Mouse (Mus musculus) urinary bladder, postnatal 36 days (tissue): ENCODE results near the gene Sytl3.

Source experiments
- DNase-seq, 2 experiments: peaks; one replicate each; pipeline ENCODE4 v3.0.0; 2022; ENCODE audit warnings: low spot score in 2 of 2, mixed read lengths in 1 of 2

Sytl3 gene

GRCm38 (mm10) chr17:6736306-6737272, 77.7 kb downstream of the Sytl3 start:
- DNase-seq, result no peak

- DNase-seq, result no peak
Measured at GRCm38 (mm10) chr17:6737273-6737997, 78.5 kb downstream of the Sytl3 start.

- no peak for DNase-seq
Measured at GRCm38 (mm10) chr17:6738836-6739235, 79.9 kb downstream of the Sytl3 start.

GRCm38 (mm10) chr17:6739266-6739665, 80.4 kb downstream of the Sytl3 start:
- no peak for DNase-seq

GRCm38 (mm10) chr17:6739756-6740155, 80.9 kb downstream of the Sytl3 start:
- DNase-seq, result no peak

- DNase-seq, result no peak
Measured at GRCm38 (mm10) chr17:6740331-6741170, 81.7 kb downstream of the Sytl3 start.

- DNase-seq, result no peak
Measured at GRCm38 (mm10) chr17:6741271-6741670, 82.4 kb downstream of the Sytl3 start.

- no peak for DNase-seq
Measured at GRCm38 (mm10) chr17:6742083-6743038, 83.5 kb downstream of the Sytl3 start.

- DNase-seq, result no peak
Measured at GRCm38 (mm10) chr17:6743039-6743575, 84.2 kb downstream of the Sytl3 start.

- no peak for DNase-seq
Measured at GRCm38 (mm10) chr17:6743787-6744239, 84.9 kb downstream of the Sytl3 start.

- no peak for DNase-seq
Measured at GRCm38 (mm10) chr17:6744366-6744765, 85.5 kb downstream of the Sytl3 start.

GRCm38 (mm10) chr17:6744871-6745270, 86.0 kb downstream of the Sytl3 start:
- no peak for DNase-seq

- no peak for DNase-seq
Measured at GRCm38 (mm10) chr17:6745503-6745902, 86.6 kb downstream of the Sytl3 start.

GRCm38 (mm10) chr17:6745975-6746374, 87.1 kb downstream of the Sytl3 start:
- DNase-seq, result no peak

GRCm38 (mm10) chr17:6746452-6747231, 87.7 kb downstream of the Sytl3 start:
- DNase-seq, result no peak

GRCm38 (mm10) chr17:6747478-6747877, 88.6 kb downstream of the Sytl3 start:
- no peak for DNase-seq

GRCm38 (mm10) chr17:6748779-6749464, 90.0 kb downstream of the Sytl3 start:
- no peak for DNase-seq

- DNase-seq, result peak; percentile 65 to 66
Measured at GRCm38 (mm10) chr17:6751221-6751859, 92.4 kb downstream of the Sytl3 start.
